ENCODE assay signal across 8 mouse cellular contexts in genomic region chr9:21936692-21937570, GRCm38 (mm10). TPM values are rescaled to one million over a fixed set of nuclear protein-coding genes. Genes with fewer than 3 reads are reported as not detected.
DNase-seq lines count a peak whose midpoint lies in the region; ATAC-seq lines count a peak whose summit lies in the region.

Plppr2 (plus strand) TSS chr9:21937033.

- no peaks in the 10 kb centered on the region for H3K27me3 ChIP-seq in hindbrain, embryonic 13.5 days

- peak within 1 kb of the TSS; percentile 75 for H3K4me3 ChIP-seq in hindbrain, embryonic 13.5 days

- WGBS in hindbrain, embryonic 13.5 days = 2% methylated on average over 43 of the region's 43 CpGs

- peaks cover 28% of the 10 kb centered on the region for H3K4me1 ChIP-seq in hindbrain, embryonic 13.5 days (replicated peaks)

- peak within 1 kb of the TSS; percentile 89 for H3K9ac ChIP-seq in hindbrain, embryonic 13.5 days

- H3K27ac ChIP-seq in hindbrain, embryonic 13.5 days = peak within 1 kb of the TSS; percentile 90

- peak; percentile 93 for ATAC-seq in hindbrain, embryonic 13.5 days (ENCODE audit: low FRiP score)

- H3K4me2 ChIP-seq in hindbrain, embryonic 13.5 days = peak within 1 kb of the TSS; percentile 73

- H3K36me3 ChIP-seq in hindbrain, embryonic 13.5 days = peaks cover 29% of the 10 kb centered on the region

- no peaks in the 10 kb centered on the region for H3K9me3 ChIP-seq in hindbrain, embryonic 13.5 days

- DNase-seq in R1 (ENCODE audit: low read depth, low spot score) = peak; percentile 98
- DNase-seq in cerebellum, postnatal 25 days = peak; percentile 99 to 100
- peak; percentile 96 to 98 for DNase-seq in frontal cortex, postnatal 14 days (ENCODE audit: low spot score in 2 of 2)
- DNase-seq in layer of hippocampus, postnatal 14 days (ENCODE audit: low spot score in 2 of 2) = peak; percentile 96 to 99
- peak; percentile 99 for DNase-seq in lung, postnatal 10 days
- peak; percentile 91 for DNase-seq in ovary, postnatal 14 days (ENCODE audit: low spot score)
- DNase-seq in thymus, postnatal 10 days (ENCODE audit: low spot score in 2 of 2) = peak; percentile 73 to 76

RNA-seq across cellular contexts. Expression of gene Plppr2, which starts in this region (rescaled TPM):
- 67.5 and 71.4 TPM in 2 replicates for polyA plus RNA-seq in hindbrain, embryonic 13.5 days (2015; fragmentation: Nextera tagmentation; extraction: Ambion mirVana)
- 100 to 1,000 TPM; 350 to 352 TPM for total RNA-seq in layer of hippocampus, postnatal 14 days (2021)

Comparison
In these comparisons a context has a peak if more than half of its experiments do, and no peak if none do; other contexts are left out.
1. Peak in every context shown above with its lines: DNase-seq, ATAC-seq, H3K4me3 ChIP-seq and H3K27ac ChIP-seq.